Mouse (Mus musculus): Measurements from ENCODE around the gene Abcd2.

- TF ChIP-seq CTCF (IDR thresholded peaks at IDR 0.05; ENCODE audit: low read depth, low read length) = no peak
- no peak for TF ChIP-seq GATA1 (IDR thresholded peaks at IDR 0.05; ENCODE audit: borderline replicate concordance, low read length)
- TF ChIP-seq POLR2AphosphoS5 (IDR thresholded peaks at IDR 0.05; ENCODE audit: insufficient replicate concordance, low read depth, low read length) = no peak
- TF ChIP-seq TAL1 (conservative IDR thresholded peaks at IDR 0.05; ENCODE audit: low read depth, low read length) = no peak
Measured at GRCm38 (mm10) chr15:91170602-91171328, 20.8 kb downstream of the Abcd2 start.
